ENCODE assay signal across 8 mouse cellular contexts in the genomic region with DNA sequence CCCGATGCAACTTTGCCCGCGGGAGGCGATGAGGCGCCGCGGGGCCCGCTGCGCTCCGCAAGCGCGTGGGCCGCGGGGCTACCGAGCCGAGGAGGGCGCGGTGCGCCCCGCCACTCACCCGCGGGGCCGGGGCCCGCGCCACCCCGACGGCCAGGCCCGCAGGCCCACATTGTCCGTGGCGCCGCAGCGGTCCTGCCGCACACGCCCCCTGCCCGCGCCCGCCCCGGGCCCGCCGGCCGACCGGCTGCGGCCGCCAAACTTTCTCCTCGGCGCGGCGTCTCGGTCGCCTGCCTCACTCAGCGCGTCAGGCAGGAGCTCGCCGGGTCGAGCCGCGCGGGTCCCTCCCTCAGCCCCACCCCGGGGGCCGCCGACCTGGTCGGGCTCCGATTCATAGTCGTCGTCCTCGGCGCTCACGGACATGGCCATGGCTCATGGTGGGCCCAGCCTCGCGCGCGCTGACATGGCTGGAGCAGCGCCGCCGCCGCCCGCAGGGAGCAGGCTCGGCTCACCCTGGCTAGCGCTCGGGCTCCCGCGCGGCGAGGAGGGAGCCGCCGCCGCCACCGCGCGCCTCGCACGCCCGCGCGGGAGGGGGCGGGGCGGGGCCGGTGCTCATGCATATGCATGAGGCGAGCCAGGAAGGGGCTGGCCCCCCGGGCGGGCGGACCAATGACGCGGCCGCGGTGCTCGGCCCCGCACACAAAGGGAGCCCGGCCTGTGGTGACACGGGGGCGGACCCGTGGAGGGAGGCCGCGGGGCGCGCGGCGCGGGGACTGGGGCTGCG. TPM values are rescaled to one million over a fixed set of nuclear protein-coding genes. Genes with fewer than 3 reads are reported as not detected.
DNase-seq lines count a peak whose midpoint lies in the region; ATAC-seq lines count a peak whose summit lies in the region.

No protein-coding gene starts in this region.

- ATAC-seq in hindbrain, embryonic 16.5 days, result peak; percentile 98

- H3K4me3 ChIP-seq in hindbrain, embryonic 16.5 days (ENCODE audit: low read length), result peak overlapping the region; percentile 85

- H3K4me1 ChIP-seq in hindbrain, embryonic 16.5 days (ENCODE audit: control insufficient read depth, insufficient read depth, low read depth, low read length), result peaks cover 19% of the 10 kb centered on the region

- no peaks in the 10 kb centered on the region for H3K27me3 ChIP-seq in hindbrain, embryonic 16.5 days (replicated peaks; ENCODE audit: control insufficient read depth, insufficient read depth, low read length)

- no peaks in the 10 kb centered on the region for H3K36me3 ChIP-seq in hindbrain, embryonic 16.5 days (ENCODE audit: control insufficient read depth, insufficient read depth, low read length)

- DNase-seq in ZHBTc4 (ENCODE audit: low read depth, low spot score), result peak; percentile 94
- peak; percentile 69 to 85 for DNase-seq in cerebellum, postnatal 4 days (ENCODE audit: low spot score in 2 of 2)
- DNase-seq in gastrocnemius, adult 18-20 months (ENCODE audit: low spot score), result peak; percentile 82
- DNase-seq in left cerebral cortex, adult 18-20 months (ENCODE audit: low spot score in 2 of 2), result peak; percentile 76 to 81
- DNase-seq in lung, postnatal 4 days, result peak; percentile 91 to 96
- peak; percentile 87 for DNase-seq in retina, postnatal 7 days (ENCODE audit: low read depth, low spot score)
- peak; percentile 83 for DNase-seq in urinary bladder, adult 18-20 months (ENCODE audit: low spot score in 2 of 2)

- WGBS in hindbrain, embryonic 16.5 days, result under 1% methylated on average over 47 of the region's 120 CpGs

- peak overlapping the region; percentile 83 for H3K4me2 ChIP-seq in hindbrain, embryonic 16.5 days (ENCODE audit: low read length)

- H3K9ac ChIP-seq in hindbrain, embryonic 16.5 days (ENCODE audit: low read depth, low read length), result peak overlapping the region; percentile 90

- H3K9me3 ChIP-seq in hindbrain, embryonic 16.5 days (ENCODE audit: control insufficient read depth, low read length), result no peaks in the 10 kb centered on the region

- peak overlapping the region; percentile 93 for H3K27ac ChIP-seq in hindbrain, embryonic 16.5 days (ENCODE audit: low read depth, low read length)

RNA-seq across cellular contexts. Expression of a gene that starts 50.1 kb away (rescaled TPM):
- total RNA-seq in gastrocnemius, adult 18-20 months (2021), result 10 to 100 TPM; 17.6 to 20.7 TPM
- polyA plus RNA-seq in hindbrain, embryonic 16.5 days (2015; fragmentation: Nextera tagmentation; extraction: Ambion mirVana), result 46.5 and 52.2 TPM in 2 replicates
- total RNA-seq in left cerebral cortex, adult 18-20 months (2021), result 10 to 100 TPM; 51.9 to 53.3 TPM

Comparison
In these comparisons a context has a peak if more than half of its experiments do, and no peak if none do; other contexts are left out.
1. Peak in every context shown above with its lines: DNase-seq, ATAC-seq, H3K4me3 ChIP-seq and H3K27ac ChIP-seq.